Mouse (Mus musculus): ENCODE measurements around the gene Alkal2. TPM values are rescaled to one million over a fixed set of nuclear protein-coding genes. Genes with fewer than 3 reads are reported as not detected.

Alkal2 gene
- polyA plus RNA-seq (2014; fragmentation: Illumina TruSeq; extraction: RNeasy Lipid Tissue Mini Kit (QIAGEN cat#74804); ENCODE audit: low read depth, low replicate concordance), result 1.6 TPM

DNA sequence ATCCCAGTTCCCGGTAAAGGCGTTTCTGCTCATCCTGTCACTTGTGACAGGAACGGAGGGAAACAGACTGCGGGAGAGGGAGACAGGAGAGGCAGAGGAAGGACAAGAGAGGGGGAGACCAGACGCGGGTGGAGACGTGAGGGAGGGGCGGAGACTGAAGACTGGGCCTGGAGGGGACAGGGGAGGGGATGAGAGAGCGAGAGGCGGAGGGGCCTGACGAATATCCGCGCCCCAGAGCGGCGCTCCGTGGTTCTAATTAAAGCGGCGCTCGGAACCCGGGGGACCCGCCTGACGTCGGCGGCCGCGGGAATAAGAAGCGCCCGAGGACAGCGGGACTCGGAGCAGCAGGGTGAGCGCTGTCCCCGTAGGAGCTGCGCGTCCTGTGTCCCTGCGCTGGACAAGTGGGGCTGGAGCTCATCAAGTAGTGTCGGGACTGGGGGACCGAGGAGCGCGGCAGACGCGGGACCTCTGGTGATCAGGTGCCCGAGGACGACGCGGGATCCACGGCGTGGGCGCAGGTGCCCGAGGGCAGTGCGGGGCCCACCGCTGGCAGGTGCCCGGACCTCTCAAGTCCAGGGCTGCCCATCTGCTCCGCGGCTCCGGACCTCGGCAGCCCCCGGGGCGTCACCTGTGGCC lies at the start of gene Alkal2:
Gene Alkal2, plus strand, starts transcription at position 337 of the 636 bp plus-strand sequence.

DNA sequence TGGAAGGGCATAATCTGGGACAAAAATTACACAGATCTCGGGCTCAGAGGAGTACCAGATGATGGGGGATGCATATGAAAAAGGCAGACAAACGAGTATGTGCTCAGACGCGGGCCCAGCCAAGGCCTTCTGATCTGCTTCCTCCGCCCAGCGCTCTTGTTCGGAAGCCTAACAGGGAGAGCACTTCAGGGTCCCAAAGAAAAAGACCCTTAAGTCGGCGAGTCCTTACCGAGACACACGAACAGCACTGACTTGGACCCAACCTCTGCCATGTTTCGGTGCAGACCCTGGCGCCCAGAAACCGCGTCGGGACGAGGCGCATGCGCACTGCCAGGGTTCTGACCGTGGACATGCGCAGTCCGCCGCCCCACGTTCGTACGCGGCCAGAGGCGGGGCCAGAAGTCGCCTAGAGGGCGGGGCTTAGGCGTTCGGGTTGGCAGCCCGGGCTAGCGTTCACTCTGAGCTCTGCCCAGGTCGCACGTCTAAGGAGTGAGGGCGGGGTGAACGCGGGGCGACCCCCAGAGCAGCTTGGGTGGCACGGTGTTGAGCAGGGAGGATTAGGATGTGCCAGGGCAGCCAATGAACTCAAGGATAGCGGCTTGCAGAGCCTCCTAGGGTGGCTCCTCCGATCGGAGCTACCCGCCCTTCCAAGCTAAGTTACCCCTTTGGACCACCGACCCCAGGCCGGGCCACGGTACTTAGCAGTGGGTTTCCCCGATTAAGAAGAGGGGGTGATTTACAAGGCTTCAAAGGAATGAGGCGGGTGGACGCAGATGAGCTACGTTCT lies 27.3 kb downstream of the Alkal2 start, which contains the start of the genes Acp1 and Sh3yl1:
Gene Acp1, minus strand, starts transcription at position 329 of the 787 bp plus-strand sequence.
Gene Sh3yl1, plus strand, starts transcription at position 408 of the 787 bp plus-strand sequence.

Other genes with a start within 250 kb of the Alkal2 start
- gene Acp1, start 27.3 kb downstream of the Alkal2 start, polyA plus RNA-seq (2014; fragmentation: Illumina TruSeq; extraction: RNeasy Lipid Tissue Mini Kit (QIAGEN cat#74804); ENCODE audit: low read depth, low replicate concordance), result 67.3 TPM
- 75.6 TPM for gene Sh3yl1, start 27.3 kb downstream of the Alkal2 start, polyA plus RNA-seq (2014; fragmentation: Illumina TruSeq; extraction: RNeasy Lipid Tissue Mini Kit (QIAGEN cat#74804); ENCODE audit: low read depth, low replicate concordance)
- gene Fam110c, start 189.5 kb downstream of the Alkal2 start, polyA plus RNA-seq (2014; fragmentation: Illumina TruSeq; extraction: RNeasy Lipid Tissue Mini Kit (QIAGEN cat#74804); ENCODE audit: low read depth, low replicate concordance), result 11.8 TPM